Mouse (Mus musculus) thymus, postnatal 0 days (tissue): ENCODE data around the gene Tpp1. TPM values are rescaled to one million over a fixed set of nuclear protein-coding genes. Genes with fewer than 3 reads are reported as not detected.

Experiments used
- DNase-seq: peaks from one replicate; pipeline ENCODE4 v3.0.0-alpha.2; 2015; ENCODE audit warnings: low spot score
- polyA plus RNA-seq: library from polyadenylated mRNA; unstranded; fragments of >200 nt; fragmentation: Nextera tagmentation; extraction: Ambion mirVana; gene quantifications from 2 replicates; pipeline ENCODE4 v1.2.1, GENCODE M21; 2015

Gene Tpp1
- polyA plus RNA-seq, 1 experiment from 2014 or later = 51.8 TPM

GRCm38 (mm10) chr7:105728701-105729428, 23.2 kb downstream of the Tpp1 start:
- DNase-seq = no peak

GRCm38 (mm10) chr7:105726980-105727325, 25.1 kb downstream of the Tpp1 start:
- no peak for DNase-seq

GRCm38 (mm10) chr7:105726144-105726979, 25.7 kb downstream of the Tpp1 start:
- peak; percentile 70 for DNase-seq

DNA sequence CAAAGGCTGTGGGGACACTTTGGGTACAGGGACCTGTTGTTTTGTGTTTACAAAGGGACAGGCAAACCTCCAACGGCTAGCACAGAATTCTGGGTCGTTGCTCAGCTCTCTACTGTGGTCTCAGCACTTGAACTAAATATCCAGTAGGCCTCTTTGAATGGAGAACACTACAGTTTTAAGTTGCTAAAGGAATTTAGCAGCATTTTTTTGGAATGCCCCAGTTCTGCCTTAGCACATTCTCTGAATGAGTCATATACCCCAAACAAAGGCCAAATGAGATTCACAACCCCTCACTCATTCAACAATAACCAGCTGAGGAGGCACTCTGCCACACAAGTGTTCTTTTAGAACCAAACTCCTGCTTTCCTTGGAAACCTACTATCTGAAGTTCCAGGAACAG, 30.1 kb downstream of the Tpp1 start:
- no peak for DNase-seq

DNA sequence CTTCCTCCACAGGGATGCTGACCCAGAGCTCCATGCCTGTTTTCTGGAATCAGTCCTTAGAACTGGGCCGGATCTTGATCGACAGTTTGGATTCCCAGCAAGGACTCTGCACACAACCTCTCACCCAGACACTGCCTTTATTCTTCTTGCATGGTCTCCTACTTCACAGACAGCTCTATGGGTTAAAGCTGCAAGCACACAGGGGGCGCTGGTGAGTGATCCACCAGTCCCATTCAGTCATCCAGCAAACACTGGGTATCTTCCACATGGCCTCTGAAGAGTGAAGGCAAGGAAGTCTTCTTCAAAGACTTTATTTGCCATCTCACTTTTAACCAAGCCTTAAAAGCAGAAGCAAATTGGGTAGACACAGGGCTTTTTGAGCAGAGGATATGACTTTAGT, 36.7 kb downstream of the Tpp1 start:
- no peak for DNase-seq

GRCm38 (mm10) chr7:105708733-105709132, 43.3 kb downstream of the Tpp1 start:
- no peak for DNase-seq

GRCm38 (mm10) chr7:105703816-105704215, 48.2 kb downstream of the Tpp1 start:
- DNase-seq = no peak

GRCm38 (mm10) chr7:105703184-105703583, 48.9 kb downstream of the Tpp1 start:
- DNase-seq = no peak

Other genes starting within 250 kb of the Tpp1 start
- 24.3 and 25.6 TPM in 2 replicates for gene Smpd1, start 197.9 kb downstream of the Tpp1 start, polyA plus RNA-seq
- 6.5 and 7.7 TPM in 2 replicates for gene Apbb1, start 170.6 kb downstream of the Tpp1 start, polyA plus RNA-seq
- 0.35 and 0.74 TPM in 2 replicates for gene Hpx, start 152.1 kb downstream of the Tpp1 start, polyA plus RNA-seq
- 4.2 TPM in 2 replicates for gene Trim3, start 118.7 kb downstream of the Tpp1 start, polyA plus RNA-seq
- 273 and 277 TPM in 2 replicates for gene Timm10b, start 112.2 kb downstream of the Tpp1 start, polyA plus RNA-seq
- gene Arfip2, start 111.8 kb downstream of the Tpp1 start, polyA plus RNA-seq = 43.3 and 46.4 TPM in 2 replicates
- 65.0 and 66.0 TPM in 2 replicates for gene Gm45799, start 111.7 kb downstream of the Tpp1 start, polyA plus RNA-seq
- gene Dnhd1, start 101.4 kb downstream of the Tpp1 start, polyA plus RNA-seq = 0.37 and 0.61 TPM in 2 replicates
- 206 and 210 TPM in 2 replicates for gene Ilk, start 15.6 kb downstream of the Tpp1 start, polyA plus RNA-seq
- gene Rrp8, start 14.8 kb downstream of the Tpp1 start, polyA plus RNA-seq = 38.6 and 45.8 TPM in 2 replicates
- gene Taf10, start 7.9 kb downstream of the Tpp1 start, polyA plus RNA-seq = 206 and 214 TPM in 2 replicates
- 0.32 and 0.36 TPM in 2 replicates for gene Dchs1, start 35.4 kb upstream of the Tpp1 start, polyA plus RNA-seq
- 352 and 373 TPM in 2 replicates for gene Mrpl17, start 58.9 kb upstream of the Tpp1 start, polyA plus RNA-seq
- gene Gm4070, start 201.7 kb upstream of the Tpp1 start, polyA plus RNA-seq = 1.2 and 3.2 TPM in 2 replicates